Comparison of ENCODE assay signal across 7 mouse cellular contexts in the genomic region with DNA sequence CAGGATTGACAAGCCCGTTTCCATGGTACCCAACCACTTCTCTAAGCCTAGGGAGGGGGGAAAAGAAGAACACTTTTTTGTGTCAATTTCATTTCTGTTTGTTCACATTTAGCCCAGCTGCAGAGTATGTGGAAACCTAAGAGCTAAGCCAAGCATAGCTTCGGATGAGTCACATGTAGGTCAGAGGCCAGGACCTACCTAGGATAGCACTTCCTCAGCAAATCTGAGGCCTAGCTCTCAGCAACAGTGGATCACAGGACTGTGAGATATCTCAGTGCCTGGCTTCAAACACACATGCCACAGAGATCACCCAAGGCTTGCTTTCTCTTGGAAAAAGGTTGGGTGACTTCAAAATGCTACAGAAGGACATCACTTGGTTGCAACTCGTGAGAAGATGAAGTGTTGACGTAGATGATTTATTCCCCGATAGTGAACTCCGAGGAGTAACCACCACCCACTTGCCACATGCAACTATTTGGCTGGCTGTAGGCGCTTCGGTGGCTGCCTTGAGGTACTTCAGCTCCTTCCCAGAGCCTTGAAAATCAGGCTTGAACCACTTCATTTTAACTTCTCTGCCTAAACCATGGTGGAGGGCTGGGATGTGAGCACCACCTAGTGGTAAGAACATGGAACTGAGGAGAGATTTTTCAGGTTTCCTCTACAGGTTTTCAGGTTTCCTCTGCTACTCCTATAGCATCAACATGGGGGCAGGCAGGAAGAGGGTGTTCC.
DNase-seq lines count a peak whose midpoint lies in the region; TF ChIP-seq lines count a peak whose summit lies in the region.

No protein-coding gene starts in this region.

- 58% methylated on average over 8 of the region's 8 CpGs for WGBS in large intestine, adult 2 months
- whole genome bisulfite sequencing in lung, adult 2 months = 47% methylated on average over 8 of the region's 8 CpGs

- intact Hi-C loops in heart, postnatal 10 days (cut with DNase I) = loop anchor here (1.0 to 10.0 kb wide), 4 partner anchors 71 to 951 kb away; no protein-coding TSS in a partner anchor

- H3K9ac ChIP-seq in ES-Bruce4 (ENCODE audit: low read depth, poor library complexity, severe bottlenecking) = no peak overlapping the region

- H3K27me3 ChIP-seq in ES-Bruce4 (ENCODE audit: control insufficient read depth, insufficient read depth, low read length, poor library complexity, severe bottlenecking) = no peaks in the 10 kb centered on the region

- peak; percentile 12 for TF ChIP-seq CTCF in ES-Bruce4 (IDR thresholded peaks at IDR 0.05; ENCODE audit: low read depth, low read length)
- TF ChIP-seq CTCF in lung, adult 2 months (IDR thresholded peaks at IDR 0.05; ENCODE audit: insufficient read depth, low read length) = peak; percentile 33

- peak; percentile 63 for DNase-seq in adrenal gland, adult 2 months
- peak; percentile 73 for DNase-seq in embryo, embryonic 11 days
- DNase-seq in heart, postnatal 10 days = peak; percentile 40 to 70
- peak; percentile 3 for DNase-seq in large intestine, adult 2 months (ENCODE audit: low read depth, low spot score)
- peak; percentile 41 for DNase-seq in lung, adult 2 months
- peak; percentile 82 for DNase-seq in retina, embryonic 14.5 days (ENCODE audit: low spot score)

- no peaks in the 10 kb centered on the region for H3K36me3 ChIP-seq in ES-Bruce4 (ENCODE audit: control insufficient read depth, insufficient read depth, low read length, poor library complexity, severe bottlenecking)

- no peak overlapping the region for H3K4me3 ChIP-seq in ES-Bruce4 (ENCODE audit: low read depth, low read length)
- H3K4me3 ChIP-seq in lung, adult 2 months (replicated peaks; ENCODE audit: extremely low read depth, low read depth, low read length) = no peak overlapping the region

- no peaks in the 10 kb centered on the region for H3K9me3 ChIP-seq in ES-Bruce4 (replicated peaks; ENCODE audit: control insufficient read depth, insufficient read depth, low read length, poor library complexity, severe bottlenecking)

- no peak for TF ChIP-seq POLR2A in ES-Bruce4 (IDR thresholded peaks at IDR 0.05; ENCODE audit: insufficient read depth, low read length)
- no peak for TF ChIP-seq POLR2A in lung, adult 2 months (IDR thresholded peaks at IDR 0.05; ENCODE audit: borderline replicate concordance, extremely low read depth, low read depth, low read length)

- H3K27ac ChIP-seq in ES-Bruce4 (ENCODE audit: insufficient read depth, low read length) = no peak overlapping the region

- TF ChIP-seq EP300 in ES-Bruce4 (IDR thresholded peaks at IDR 0.05; ENCODE audit: insufficient read depth, low read depth, low read length) = no peak

- no peaks in the 10 kb centered on the region for H3K4me1 ChIP-seq in ES-Bruce4 (ENCODE audit: control insufficient read depth, insufficient read depth, low read length)
- H3K4me1 ChIP-seq in lung, adult 2 months (ENCODE audit: control insufficient read depth, insufficient read depth, low read length) = 0 out of 2 replicates have a peak, but pooled peaks cover 2% of the 10 kb centered on the region

Comparison
In these comparisons a context has a peak if more than half of its experiments do, and no peak if none do; other contexts are left out.
1. DNase-seq: peak in every context shown above with its lines; median percentile 82 in retina, embryonic 14.5 days; 73 in embryo, embryonic 11 days; 63 in adrenal gland, adult 2 months; 55 in heart, postnatal 10 days; 41 in lung, adult 2 months; 3 in large intestine, adult 2 months.